Mouse (Mus musculus) gastrocnemius, postnatal 36 days (tissue): ENCODE data around the gene M1ap. TPM values are rescaled to one million over a fixed set of nuclear protein-coding genes. Genes with fewer than 3 reads are reported as not detected.

Source experiments
- DNase-seq, 2 experiments: peaks; one replicate each; pipeline ENCODE4 v3.0.0; 2022
- intact Hi-C: fragments of 180-260 bp; cut with DNase I; formaldehyde crosslinking; loops from one replicate; pipeline ENCODE4 v1.15.1; 2025
- total RNA-seq, 2 experiments: library from RNA; stranded (reverse); gene quantifications; 2 replicates each; pipeline ENCODE4 v1.2.3; 2021

M1ap gene
- total RNA-seq, 2 experiments from 2014 or later: not detected

- intact Hi-C loops: no loop called here
- no peak for DNase-seq
These were observed 58.2 kb downstream of the M1ap start for GRCm38 (mm10) chr6:83004872-83005271.

DNA sequence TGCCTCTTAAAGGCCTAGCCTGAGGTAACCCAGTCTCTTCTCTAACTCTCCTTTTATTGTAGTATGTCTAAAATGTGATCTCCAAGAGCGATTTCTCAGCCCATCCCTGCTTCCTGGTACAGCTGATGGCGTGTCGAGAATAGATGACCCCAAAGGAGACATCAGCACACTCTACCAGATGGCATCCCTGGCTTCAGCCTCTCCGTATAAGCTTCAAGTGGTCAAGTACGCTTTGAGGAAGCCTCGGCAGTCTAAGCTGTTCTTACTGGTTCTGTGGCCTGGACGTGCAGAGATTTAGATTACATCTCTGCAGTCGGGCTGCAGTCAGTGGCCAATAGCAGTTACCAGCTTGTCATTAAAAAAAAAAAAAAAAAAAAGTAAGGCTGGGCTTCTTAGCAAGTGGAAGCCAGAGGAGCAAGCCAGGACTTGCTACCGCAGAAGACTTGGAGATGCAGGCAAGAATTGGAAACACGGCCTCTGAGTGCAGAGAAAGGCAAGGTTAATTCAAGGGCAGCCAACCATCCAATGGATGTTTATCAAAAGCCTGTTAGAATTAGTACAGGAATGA lies 58.8 kb downstream of the M1ap start:
- intact Hi-C loops: no loop called here
- DNase-seq: no peak

GRCm38 (mm10) chr6:83006114-83006513 lies 59.4 kb downstream of the M1ap start:
- DNase-seq: no peak
- intact Hi-C loops: no loop called here

DNA sequence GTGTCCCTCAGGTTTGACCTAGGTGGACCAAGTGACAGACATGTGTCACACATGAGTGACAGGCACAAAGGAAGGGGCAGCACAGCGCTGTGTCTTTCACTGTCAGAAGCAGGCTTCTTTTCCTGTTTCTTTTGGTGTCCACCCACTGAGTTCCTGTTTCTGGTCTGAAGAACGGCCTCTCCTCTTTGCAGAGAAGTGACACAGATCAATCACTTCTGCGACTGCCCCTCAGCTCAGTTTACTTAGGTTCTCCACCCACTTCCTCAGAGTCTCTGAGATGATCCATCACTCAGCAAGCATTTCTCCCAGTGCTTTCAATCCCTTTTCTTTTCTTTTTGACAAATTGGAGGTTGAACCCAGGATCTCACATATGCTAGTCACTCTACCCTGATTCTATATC lies 62.0 kb downstream of the M1ap start:
- intact Hi-C loops: no loop called here
- DNase-seq: no peak

- DNase-seq: no peak
- intact Hi-C loops: no loop called here
These were observed 63.3 kb downstream of the M1ap start for GRCm38 (mm10) chr6:83010010-83010409.

- intact Hi-C loops: no loop called here
- no peak for DNase-seq
These were observed 64.6 kb downstream of the M1ap start for GRCm38 (mm10) chr6:83011255-83011654.

- DNase-seq: no peak
- intact Hi-C loops: no loop called here
These were observed 65.1 kb downstream of the M1ap start for GRCm38 (mm10) chr6:83011756-83012155.

- intact Hi-C loops: no loop called here
- DNase-seq: no peak
These were observed 66.7 kb downstream of the M1ap start for GRCm38 (mm10) chr6:83013444-83013843.

DNA sequence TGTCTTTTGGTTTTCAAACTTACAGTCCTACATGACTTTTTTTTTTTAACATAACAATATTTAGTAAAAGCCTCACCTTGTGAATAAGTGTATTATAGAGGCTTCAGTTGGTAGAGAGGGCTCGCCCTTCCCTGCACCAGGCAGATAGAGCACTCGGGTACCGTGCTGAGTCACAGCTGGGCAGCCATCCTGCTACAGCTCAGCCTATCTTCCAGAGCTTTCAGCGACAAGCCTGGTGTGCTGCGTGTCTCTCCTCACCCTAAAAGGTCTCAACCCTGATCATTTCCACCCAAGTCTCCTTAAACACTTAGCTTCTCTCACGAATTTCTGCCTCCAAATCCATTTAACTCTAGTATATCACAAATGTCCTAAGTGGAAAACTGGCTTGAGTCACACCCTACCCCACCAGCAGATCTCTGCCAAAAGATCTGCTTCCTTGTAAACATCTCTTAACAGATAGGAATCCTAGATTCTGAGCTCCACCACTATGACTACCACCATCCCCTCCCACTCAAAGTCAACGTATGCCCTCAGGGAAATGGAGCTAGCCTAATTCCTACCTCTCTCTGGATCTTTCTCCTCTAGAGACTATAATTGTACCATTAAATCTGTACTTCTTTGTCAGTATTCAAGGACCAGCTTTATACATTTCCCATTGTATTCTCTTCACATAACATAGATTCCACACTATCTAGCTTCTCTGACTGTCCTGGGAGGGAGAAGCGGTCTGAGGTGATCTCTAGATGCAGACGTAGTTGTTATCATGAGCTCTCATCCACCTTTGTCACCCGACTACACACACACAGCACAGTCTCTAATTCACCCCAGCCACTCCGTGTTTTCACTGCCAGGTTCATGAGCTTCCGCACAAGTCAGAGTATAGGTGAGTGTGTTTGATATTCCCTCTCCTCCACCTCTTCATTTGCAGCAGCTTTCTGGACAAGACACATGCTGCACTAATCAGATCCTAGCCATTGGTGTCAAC lies 68.1 kb downstream of the M1ap start:
- intact Hi-C loops: no loop called here
- no peak for DNase-seq

- intact Hi-C loops: no loop called here
- no peak for DNase-seq
These were observed 69.0 kb downstream of the M1ap start for GRCm38 (mm10) chr6:83015749-83016148.

DNA sequence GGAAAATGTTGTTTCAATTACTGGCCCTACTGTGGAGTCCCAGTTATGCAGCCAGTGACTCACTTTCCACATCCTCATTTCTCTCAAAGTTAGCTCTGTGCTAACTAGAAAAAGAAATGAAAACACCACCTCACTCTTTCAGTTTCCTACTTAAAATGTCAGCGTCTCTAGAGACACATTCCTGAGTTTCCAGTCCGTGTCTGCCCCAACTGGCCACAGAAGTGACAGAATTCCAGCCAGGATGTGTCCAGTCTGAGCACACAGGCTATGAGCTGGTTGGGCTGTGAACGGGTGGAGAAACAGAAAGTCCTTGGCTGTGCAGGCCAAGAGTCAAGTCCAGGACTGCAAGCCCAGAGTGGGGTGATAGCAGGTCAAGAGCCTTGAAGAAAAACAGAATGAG lies 70.5 kb downstream of the M1ap start:
- DNase-seq: peak in 1 of 2 experiments; percentile 60
- intact Hi-C loops: no loop called here

GRCm38 (mm10) chr6:83019044-83019443 lies 72.3 kb downstream of the M1ap start:
- no peak for DNase-seq
- intact Hi-C loops: no loop called here

GRCm38 (mm10) chr6:83020121-83020520 lies 73.4 kb downstream of the M1ap start:
- intact Hi-C loops: no loop called here
- no peak for DNase-seq

DNA sequence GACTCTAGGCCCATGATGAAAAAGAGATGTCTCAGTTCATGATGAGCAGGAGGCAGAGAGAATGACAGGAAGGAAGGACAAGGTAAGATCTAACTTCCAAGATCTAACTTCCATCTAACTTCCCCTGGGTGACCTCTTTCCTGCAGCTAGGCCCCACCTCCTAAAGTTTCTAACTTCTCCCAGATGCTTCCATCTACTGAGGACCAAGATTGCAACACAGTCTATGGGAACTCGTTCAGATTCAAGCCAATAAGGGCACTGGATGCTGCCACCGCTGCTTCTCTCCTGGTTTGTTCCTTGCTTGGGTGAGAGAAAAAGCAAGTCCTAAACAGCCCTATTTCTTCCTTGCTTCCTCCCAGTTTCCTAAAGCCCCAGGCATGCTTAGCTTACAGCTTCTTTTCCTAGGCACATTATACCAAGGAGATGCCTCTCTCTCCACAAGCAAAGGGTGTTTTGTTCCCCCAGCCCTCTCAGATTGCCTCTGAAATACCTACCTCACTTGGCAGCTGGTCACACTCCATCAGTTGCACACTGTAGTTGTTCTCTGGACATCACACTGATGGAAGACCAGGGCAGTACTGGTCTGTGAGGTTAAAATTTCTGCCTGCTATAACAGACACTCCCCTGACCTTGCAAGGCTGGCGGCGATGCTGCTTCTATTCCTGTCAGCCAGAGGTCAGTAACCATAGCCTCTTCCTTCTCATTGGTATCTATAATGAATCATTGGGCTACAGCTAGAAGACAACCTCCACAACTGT lies 74.3 kb downstream of the M1ap start:
- intact Hi-C loops: no loop called here
- DNase-seq: no peak

- DNase-seq: no peak
- intact Hi-C loops: no loop called here
These were observed 76.3 kb downstream of the M1ap start for GRCm38 (mm10) chr6:83023008-83023407.

DNA sequence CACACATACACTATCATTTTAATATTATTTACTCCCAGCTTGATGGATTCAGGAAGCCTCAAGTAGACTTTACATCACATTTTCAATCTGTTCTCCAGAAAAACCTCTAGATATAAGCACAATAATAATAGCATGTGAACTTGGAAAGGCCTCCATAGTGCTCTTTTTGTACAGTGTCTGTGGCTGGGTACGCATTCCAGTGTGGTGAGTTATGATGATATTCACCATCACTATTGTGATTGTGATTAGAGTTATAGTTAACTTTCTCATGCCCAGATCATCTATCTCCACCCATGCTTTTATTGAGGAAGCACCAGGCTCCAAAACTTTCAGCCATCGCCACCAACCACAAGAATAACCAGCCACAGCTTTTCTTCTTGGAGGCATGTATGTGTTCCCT lies 77.1 kb downstream of the M1ap start:
- DNase-seq: no peak
- intact Hi-C loops: no loop called here

- DNase-seq: no peak
- intact Hi-C loops: no loop called here
These were observed 77.7 kb downstream of the M1ap start for GRCm38 (mm10) chr6:83024421-83024820.

GRCm38 (mm10) chr6:83025221-83025620 lies 78.5 kb downstream of the M1ap start:
- DNase-seq: no peak
- intact Hi-C loops: no loop called here

- no peak for DNase-seq
- intact Hi-C loops: no loop called here
These were observed 80.6 kb downstream of the M1ap start for GRCm38 (mm10) chr6:83027293-83027692.

DNA sequence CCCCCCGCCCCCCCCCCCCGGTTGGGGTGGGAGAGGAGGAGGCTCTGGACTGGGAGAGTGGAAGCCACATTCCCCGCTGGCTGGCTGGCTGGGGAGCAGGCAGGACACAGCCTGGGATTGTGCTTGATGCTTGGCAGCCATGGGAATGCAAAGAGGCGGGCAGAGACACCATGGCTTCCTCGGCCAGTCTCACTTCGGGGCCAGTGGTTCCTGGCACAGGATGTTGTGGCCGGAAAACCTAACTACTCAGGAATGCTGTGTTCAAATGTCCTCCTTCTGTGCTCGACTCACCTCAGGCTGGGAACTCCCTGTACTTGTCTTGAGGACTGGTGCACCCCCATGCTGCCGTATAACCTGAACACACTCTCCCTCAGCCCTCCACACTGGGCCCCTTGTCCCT lies 81.0 kb downstream of the M1ap start:
- intact Hi-C loops: no loop called here
- DNase-seq: no peak

DNA sequence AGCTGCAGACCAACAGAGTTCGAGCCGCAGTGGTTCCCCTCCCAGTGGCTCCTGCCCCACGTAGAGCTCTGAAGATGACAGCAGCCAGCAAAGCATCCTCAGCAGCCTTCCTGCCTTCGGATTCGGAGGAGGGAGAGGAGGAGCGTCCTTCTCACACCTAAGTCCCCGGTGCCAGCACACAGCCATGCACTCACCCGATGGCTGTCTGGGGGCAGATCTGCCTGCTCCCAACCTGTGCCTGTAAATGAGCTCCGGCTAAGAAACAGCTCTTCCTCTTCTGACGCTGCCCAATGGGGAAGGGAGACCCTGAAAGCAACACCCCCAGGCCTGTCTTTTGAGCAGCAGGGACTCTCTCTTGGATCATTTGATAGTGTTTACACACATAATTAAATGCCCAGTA lies 83.1 kb downstream of the M1ap start:
- intact Hi-C loops: no loop called here
- no peak for DNase-seq
